Mouse (Mus musculus) olfactory bulb, adult 2 months (tissue): ENCODE results near the gene Fsip1.

Experiments
- CTCF ChIP-seq: fragments of 200-500 bp; IDR thresholded peaks from 2 replicates; pipeline ENCODE4 v1.5.1; 2012; ENCODE audit warnings: low read depth, mild to moderate bottlenecking, low read length, moderate library complexity; ENCODE audit not compliant: insufficient read depth
- POLR2A ChIP-seq: fragments of 200-500 bp; IDR thresholded peaks from 2 replicates; pipeline ENCODE4 v1.6.1; 2012; ENCODE audit warnings: mild to moderate bottlenecking, low read depth, low read length, moderate library complexity; ENCODE audit not compliant: insufficient read depth

GRCm38 (mm10) chr2:118225316-118226041 is 31.3 kb downstream of the Fsip1 start:
- TF ChIP-seq POLR2A (no peak), CTCF (no peak)
